Mouse (Mus musculus) midbrain, embryonic 11.5 days (tissue): ENCODE data around the gene Ddb2. TPM values are rescaled to one million over a fixed set of nuclear protein-coding genes. Genes with fewer than 3 reads are reported as not detected.

Experiments
- ATAC-seq: fragments of 200-750 bp; cut with Nextera tagmentation; 2 replicates; pipeline ENCODE4 v1.8.0; 2017; ENCODE audit warnings: moderate TSS enrichment, moderate library complexity; ENCODE audit not compliant: low FRiP score
- DNase-seq: peaks from one replicate; pipeline ENCODE4 v3.0.0; 2015; ENCODE audit warnings: low spot score; ENCODE audit errors: missing footprints
- H3K27ac ChIP-seq: fragments of 300-500 bp; sonication (generic); 2 replicates; pipeline ENCODE4 v1.5.1; 2014; ENCODE audit warnings: low read depth, low read length
- H3K27me3 ChIP-seq: fragments of 300-500 bp; sonication (generic); 2 replicates; pipeline ENCODE4 v1.6.1; 2014; ENCODE audit warnings: mild to moderate bottlenecking, low read length, moderate library complexity, mixed read lengths; ENCODE audit not compliant: control insufficient read depth, insufficient read depth
- H3K36me3 ChIP-seq: fragments of 300-500 bp; sonication (generic); 2 replicates; pipeline ENCODE4 v1.6.1; 2014; ENCODE audit warnings: mild to moderate bottlenecking, low read length, moderate library complexity, mixed read lengths; ENCODE audit not compliant: control insufficient read depth, insufficient read depth
- H3K4me1 ChIP-seq: fragments of 300-500 bp; sonication (generic); 2 replicates; pipeline ENCODE4 v1.6.1; 2014; ENCODE audit warnings: low read length; ENCODE audit not compliant: control insufficient read depth, insufficient read depth
- H3K4me2 ChIP-seq: fragments of 300-500 bp; sonication (generic); 2 replicates; pipeline ENCODE4 v1.6.1; 2014; ENCODE audit warnings: mild to moderate bottlenecking, moderate library complexity
- H3K4me3 ChIP-seq: fragments of 300-500 bp; sonication (generic); 2 replicates; pipeline ENCODE4 v1.5.1; 2014; ENCODE audit warnings: low read depth, low read length
- H3K9ac ChIP-seq: fragments of 300-500 bp; sonication (generic); 2 replicates; pipeline ENCODE4 v1.6.1; 2014; ENCODE audit warnings: low read length
- H3K9me3 ChIP-seq: fragments of 300-500 bp; sonication (generic); 2 replicates; pipeline ENCODE4 v1.6.1; 2016; ENCODE audit warnings: low read length; ENCODE audit not compliant: control insufficient read depth
- WGBS: fragments of 180-500 bp; shearing (Covaris S2); extraction: QIAGEN DNeasy Blood & Tissue Kit; methylation state at CpG from one replicate; pipeline ENCODE4 v1.1.7; 2014; 5-methylcytosine and 5-hydroxymethylcytosine counted together
- polyA plus RNA-seq: library from polyadenylated mRNA; unstranded; fragments of >200 nt; fragmentation: Nextera tagmentation; extraction: Ambion mirVana; gene quantifications from 2 replicates; pipeline ENCODE4 v1.2.1, GENCODE M21; 2014

Ddb2 gene
- polyA plus RNA-seq, 1 experiment from 2014 or later: 7.9 TPM

DNA sequence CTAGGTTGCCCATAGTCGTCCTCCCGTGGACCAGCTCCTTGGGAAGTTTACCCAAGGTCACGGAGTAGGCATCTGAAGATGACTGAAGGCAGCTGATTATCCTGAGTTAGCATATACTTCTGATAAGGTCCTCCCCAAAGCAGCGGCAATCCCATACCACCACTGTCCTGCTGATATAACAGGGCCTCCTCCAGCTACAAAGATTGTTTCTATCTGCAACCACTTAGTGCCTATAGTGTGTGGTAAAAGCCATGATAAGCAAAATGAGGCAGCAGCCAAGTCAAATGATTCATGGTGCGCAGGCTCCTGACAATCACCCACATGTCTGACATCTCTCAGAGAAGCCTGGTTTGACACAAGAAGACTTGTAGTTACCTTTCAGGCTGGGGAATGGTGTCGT, 71.8 kb downstream of the Ddb2 start:
- H3K27me3 ChIP-seq: no peaks in the 10 kb centered on the region
- no peak overlapping the region for H3K4me3 ChIP-seq
- peaks cover 10% of the 10 kb centered on the region for H3K36me3 ChIP-seq
- 93% methylated on average over 6 of the region's 6 CpGs for WGBS
- H3K9me3 ChIP-seq: no peaks in the 10 kb centered on the region
- H3K4me2 ChIP-seq: no peak overlapping the region
- no peak overlapping the region for H3K9ac ChIP-seq
- no peaks in the 10 kb centered on the region for H3K4me1 ChIP-seq
- DNase-seq (no peak), ATAC-seq (no peak)
- no peak overlapping the region for H3K27ac ChIP-seq

DNA sequence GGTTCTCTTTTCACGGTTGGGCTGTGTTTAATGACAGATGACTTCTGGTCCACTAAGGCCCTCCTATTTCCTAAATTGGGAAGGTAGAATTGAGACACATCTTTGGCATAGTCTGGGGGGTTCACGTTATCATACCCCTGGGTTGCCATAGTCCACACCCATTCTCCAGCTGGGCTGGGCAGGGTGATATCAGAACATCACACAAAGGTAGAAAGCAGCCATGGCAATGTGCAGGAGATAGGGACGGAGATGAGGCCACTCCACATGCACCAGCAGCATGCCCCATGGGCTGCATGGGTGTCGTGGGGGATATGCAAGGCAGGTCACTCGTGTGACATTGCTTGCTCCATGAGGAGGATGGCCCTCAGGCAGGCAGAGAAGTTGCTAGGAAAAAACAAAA, 73.2 kb downstream of the Ddb2 start:
- WGBS: 95% methylated on average over 5 of the region's 5 CpGs
- H3K27ac ChIP-seq: no peak overlapping the region
- no peak overlapping the region for H3K9ac ChIP-seq

GRCm38 (mm10) chr2:91162952-91163351, 73.8 kb downstream of the Ddb2 start:
- no peak overlapping the region for H3K27ac ChIP-seq
- WGBS: 78% methylated on average over 4 of the region's 4 CpGs
- peaks cover 10% of the 10 kb centered on the region for H3K36me3 ChIP-seq
- H3K4me3 ChIP-seq: no peak overlapping the region
- H3K4me2 ChIP-seq: no peak overlapping the region
- no peak overlapping the region for H3K9ac ChIP-seq
- no peaks in the 10 kb centered on the region for H3K9me3 ChIP-seq
- H3K4me1 ChIP-seq: no peaks in the 10 kb centered on the region
- no peaks in the 10 kb centered on the region for H3K27me3 ChIP-seq
- DNase-seq (no peak), ATAC-seq (no peak)

More for the DNA sequence above, 73.2 kb downstream of the Ddb2 start:
- H3K4me3 ChIP-seq: no peak overlapping the region
- no peak for DNase-seq
- no peak for ATAC-seq
- H3K27me3 ChIP-seq: no peaks in the 10 kb centered on the region
- no peaks in the 10 kb centered on the region for H3K4me1 ChIP-seq
- H3K4me2 ChIP-seq: no peak overlapping the region
- H3K36me3 ChIP-seq: peaks cover 10% of the 10 kb centered on the region
- H3K9me3 ChIP-seq: no peaks in the 10 kb centered on the region

Other genes starting within 250 kb of the Ddb2 start
- gene Rapsn, start 201.4 kb downstream of the Ddb2 start, polyA plus RNA-seq: 0.63 and 0.98 TPM in 2 replicates
- 364 and 369 TPM in 2 replicates for gene Psmc3, start 183.0 kb downstream of the Ddb2 start, polyA plus RNA-seq
- gene Slc39a13, start 166.6 kb downstream of the Ddb2 start, polyA plus RNA-seq: 16.6 and 18.9 TPM in 2 replicates
- 4.0 and 4.5 TPM in 2 replicates for gene Spi1, start 154.6 kb downstream of the Ddb2 start, polyA plus RNA-seq
- not detected in 2 replicates for gene Mybpc3, start 118.8 kb downstream of the Ddb2 start, polyA plus RNA-seq
- gene Madd, start 53.1 kb downstream of the Ddb2 start, polyA plus RNA-seq: 16.9 and 17.3 TPM in 2 replicates
- 1.7 and 1.9 TPM in 2 replicates for gene Nr1h3, start 34.1 kb downstream of the Ddb2 start, polyA plus RNA-seq
- gene Acp2, start 34.1 kb downstream of the Ddb2 start, polyA plus RNA-seq: 34.6 and 38.8 TPM in 2 replicates
- 20.9 and 24.3 TPM in 2 replicates for gene Pacsin3, start 19.0 kb upstream of the Ddb2 start, polyA plus RNA-seq
- gene Arfgap2, start 28.0 kb upstream of the Ddb2 start, polyA plus RNA-seq: 85.7 and 86.6 TPM in 2 replicates
- 98.0 and 98.6 TPM in 2 replicates for gene 1110051M20Rik, start 207.7 kb upstream of the Ddb2 start, polyA plus RNA-seq
- gene Lrp4, start 220.5 kb upstream of the Ddb2 start, polyA plus RNA-seq: 5.3 and 6.1 TPM in 2 replicates